Mouse (Mus musculus) midbrain, embryonic 13.5 days (tissue): ENCODE results near the gene Traf6. TPM values are rescaled to one million over a fixed set of nuclear protein-coding genes. Genes with fewer than 3 reads are reported as not detected.

ENCODE experiments used
- ATAC-seq: fragments of 200-750 bp; cut with Nextera tagmentation; 2 replicates; pipeline ENCODE4 v1.8.0; 2017; ENCODE audit warnings: mild to moderate bottlenecking, moderate TSS enrichment, moderate library complexity
- H3K27ac ChIP-seq: fragments of 300-500 bp; sonication (generic); 2 replicates; pipeline ENCODE4 v1.5.1; 2015; ENCODE audit warnings: inconsistent platforms, mild to moderate bottlenecking, moderate library complexity
- H3K27me3 ChIP-seq: fragments of 300-500 bp; sonication (generic); 2 replicates; pipeline ENCODE4 v1.6.1; 2015; ENCODE audit warnings: mild to moderate bottlenecking, inconsistent platforms
- H3K36me3 ChIP-seq: fragments of 300-500 bp; sonication (generic); 2 replicates; pipeline ENCODE4 v1.6.1; 2015; ENCODE audit warnings: mild to moderate bottlenecking, inconsistent platforms
- H3K4me1 ChIP-seq: fragments of 300-500 bp; sonication (generic); replicated peaks from 2 replicates; pipeline ENCODE4 v1.6.1; 2015; ENCODE audit warnings: inconsistent platforms
- H3K4me2 ChIP-seq: fragments of 300-500 bp; sonication (generic); replicated peaks from 2 replicates; pipeline ENCODE4 v1.6.1; 2015; ENCODE audit warnings: moderate library complexity, mild to moderate bottlenecking, inconsistent platforms
- H3K4me3 ChIP-seq: fragments of 300-500 bp; sonication (generic); replicated peaks from 2 replicates; pipeline ENCODE4 v1.5.1; 2015; ENCODE audit warnings: mild to moderate bottlenecking, inconsistent platforms
- H3K9ac ChIP-seq: fragments of 300-500 bp; sonication (generic); replicated peaks from 2 replicates; pipeline ENCODE4 v1.6.1; 2015; ENCODE audit warnings: mild to moderate bottlenecking, inconsistent platforms
- H3K9me3 ChIP-seq: fragments of 300-500 bp; sonication (generic); 2 replicates; pipeline ENCODE4 v1.6.1; 2016; ENCODE audit warnings: mild to moderate bottlenecking, inconsistent platforms
- WGBS: fragments of 180-500 bp; shearing (Covaris S2); methylation state at CpG from one replicate; pipeline ENCODE4 v1.1.7; 2015; 5-methylcytosine and 5-hydroxymethylcytosine counted together
- polyA plus RNA-seq: library from polyadenylated mRNA; unstranded; fragments of >200 nt; fragmentation: Nextera tagmentation; extraction: Ambion mirVana; gene quantifications from 2 replicates; pipeline ENCODE4 v1.2.1, GENCODE M21; 2015

The Traf6 gene
- 10.2 and 10.3 TPM in 2 replicates for polyA plus RNA-seq

DNA sequence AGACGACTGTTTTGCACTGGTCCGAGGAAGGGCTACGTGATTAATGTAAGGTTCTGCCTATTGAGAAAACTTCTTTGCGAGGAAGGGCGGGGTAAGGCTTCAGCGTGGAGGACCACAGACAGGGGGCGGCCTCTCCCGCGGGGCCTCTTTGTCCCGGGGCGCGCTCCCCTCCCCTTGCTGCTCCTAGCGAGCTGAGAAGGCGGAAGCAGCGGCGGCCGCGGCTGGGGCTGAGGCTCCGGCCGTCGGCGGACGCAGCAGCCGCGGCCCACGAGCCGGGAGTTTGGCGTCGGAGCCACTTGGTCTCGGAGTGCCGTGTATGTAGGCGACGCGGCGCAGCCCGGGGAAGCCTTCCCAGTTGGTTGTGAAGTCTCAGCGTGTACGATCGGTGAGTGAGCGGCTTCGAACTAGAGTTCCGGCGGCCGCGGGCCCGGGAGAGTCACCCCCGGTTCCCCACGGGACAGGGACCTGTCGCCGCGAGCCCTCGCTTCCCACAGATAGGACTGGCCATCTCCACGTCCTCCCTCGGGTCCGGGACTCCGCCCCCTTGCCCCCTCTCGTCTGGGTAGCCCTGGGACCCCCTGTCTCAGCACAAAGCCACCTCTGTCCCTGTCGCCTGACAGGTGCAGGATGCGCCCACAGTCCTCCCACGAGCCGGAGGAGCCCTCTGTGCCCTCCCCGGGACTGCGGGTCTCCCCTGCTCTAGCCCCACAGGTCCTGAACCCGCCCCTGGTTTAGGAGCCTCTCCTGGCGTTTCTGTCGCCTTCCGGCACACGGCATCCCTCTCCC is at the start of gene Traf6:
Gene Traf6 (plus strand): TSS at position 194 of the 786 bp plus-strand sequence.
- peak; percentile 94 for ATAC-seq
- Histone ChIP-seq H3K4me2 (peak within 1 kb of the TSS; percentile 80), H3K9me3 (no peaks in the 10 kb centered on the region), H3K27me3 (no peaks in the 10 kb centered on the region), H3K4me3 (peak within 1 kb of the TSS; percentile 98), H3K4me1 (peaks cover 20% of the 10 kb centered on the region), H3K27ac (peak within 1 kb of the TSS; percentile 69), H3K9ac (peak within 1 kb of the TSS; percentile 92), H3K36me3 (0 out of 2 replicates have a peak, but pooled peaks cover 7% of the 10 kb centered on the region)
- WGBS: under 1% methylated on average over 68 of the region's 68 CpGs

DNA sequence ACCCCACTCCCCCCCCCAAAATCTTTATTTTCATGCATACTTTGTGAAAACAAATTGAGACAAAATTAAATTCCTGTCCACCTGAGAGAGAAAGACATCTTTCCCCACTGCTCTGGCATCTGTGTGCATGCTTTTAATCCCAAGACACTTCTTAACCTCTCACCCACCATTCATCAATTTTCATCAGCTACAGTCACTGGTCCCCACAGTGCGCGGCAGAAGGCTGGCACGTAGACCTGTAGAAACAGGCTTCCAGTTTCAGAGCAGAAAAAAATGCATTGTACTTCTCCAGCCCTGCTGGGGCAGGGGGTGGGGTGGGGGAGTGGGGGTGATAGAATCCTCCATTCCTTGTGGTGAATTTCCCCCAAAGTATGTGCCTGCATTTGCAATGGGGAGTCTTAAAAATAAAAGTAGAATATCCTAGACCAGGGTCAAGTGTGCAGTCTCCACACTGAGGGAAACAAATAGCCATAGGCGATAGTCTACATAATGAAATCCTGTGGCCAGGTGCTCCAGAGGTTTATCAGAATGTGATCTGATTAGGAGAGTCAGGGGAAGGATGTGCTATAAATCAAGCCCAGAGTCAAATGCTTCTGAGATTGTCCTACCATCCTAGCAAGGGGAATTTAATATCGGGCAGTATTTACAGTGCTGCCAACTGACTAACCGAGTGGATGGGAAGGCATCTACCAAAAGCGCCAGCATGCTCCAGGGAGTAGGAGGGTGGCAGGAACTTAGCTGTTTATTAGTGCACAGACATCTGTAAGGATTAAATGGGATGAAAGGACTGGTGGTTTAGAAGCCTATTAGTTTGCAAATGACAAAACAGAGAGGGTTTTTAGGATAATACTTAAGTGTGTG is 39.0 kb upstream of the Traf6 start:
- Histone ChIP-seq H3K27me3 (no peaks in the 10 kb centered on the region), H3K9me3 (no peaks in the 10 kb centered on the region), H3K4me2 (no peak overlapping the region), H3K27ac (no peak overlapping the region), H3K36me3 (no peaks in the 10 kb centered on the region), H3K4me3 (no peak overlapping the region), H3K4me1 (peaks cover 7% of the 10 kb centered on the region), H3K9ac (no peak overlapping the region)
- 73% methylated on average over 7 of the region's 7 CpGs for WGBS
- no peak for ATAC-seq

DNA sequence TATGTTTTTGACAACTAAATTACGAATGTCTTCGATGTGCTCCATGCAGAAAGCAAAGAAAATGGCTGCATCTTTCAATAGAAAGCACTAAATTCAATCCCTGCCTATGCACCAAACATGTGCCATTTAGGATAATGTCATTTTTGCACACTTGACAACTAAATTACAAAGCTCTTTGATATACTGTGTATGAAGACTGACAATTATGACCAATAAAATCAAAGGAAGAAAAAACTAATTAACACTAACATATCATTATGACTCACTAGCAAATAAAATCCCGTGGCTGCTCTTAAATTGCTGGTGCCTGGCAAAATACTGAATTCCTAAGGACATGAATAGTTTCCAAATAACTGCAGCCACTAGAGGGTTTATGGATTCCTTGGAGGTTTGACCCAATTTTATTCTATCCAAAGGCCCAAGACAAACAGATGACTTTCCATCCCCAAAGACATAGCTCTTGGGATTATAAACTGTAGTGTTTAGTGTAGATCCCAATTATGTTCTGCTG is 38.3 kb upstream of the Traf6 start:
- ATAC-seq: no peak
- Histone ChIP-seq H3K9ac (no peak overlapping the region), H3K27me3 (no peaks in the 10 kb centered on the region), H3K4me2 (no peak overlapping the region), H3K4me1 (peaks cover 7% of the 10 kb centered on the region), H3K36me3 (no peaks in the 10 kb centered on the region), H3K27ac (no peak overlapping the region), H3K4me3 (no peak overlapping the region), H3K9me3 (no peaks in the 10 kb centered on the region)
- WGBS: 72% methylated on average over 3 of the region's 3 CpGs

DNA sequence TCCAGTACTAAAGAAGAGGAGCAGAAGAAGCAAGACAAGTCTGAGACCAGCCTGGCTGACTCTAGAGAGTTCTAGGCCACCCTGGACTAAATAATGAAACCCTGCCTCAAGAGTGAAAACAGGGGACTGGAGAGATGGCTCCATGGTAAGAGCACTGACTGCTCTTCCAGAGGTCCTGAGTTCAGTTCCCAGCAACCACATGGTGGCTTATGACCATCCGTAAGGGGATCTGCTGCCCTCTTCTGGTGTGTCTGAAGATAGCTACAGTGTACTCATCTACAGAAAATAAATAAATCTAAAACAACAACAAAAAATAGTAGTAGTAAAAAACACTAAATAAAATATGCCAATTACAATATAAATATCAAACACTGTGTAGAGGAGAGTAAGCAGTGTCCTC is 32.4 kb upstream of the Traf6 start:
- ATAC-seq: no peak
- no peaks in the 10 kb centered on the region for H3K9me3 ChIP-seq
- WGBS: 96% methylated on average over 1 of the region's 1 CpGs

DNA sequence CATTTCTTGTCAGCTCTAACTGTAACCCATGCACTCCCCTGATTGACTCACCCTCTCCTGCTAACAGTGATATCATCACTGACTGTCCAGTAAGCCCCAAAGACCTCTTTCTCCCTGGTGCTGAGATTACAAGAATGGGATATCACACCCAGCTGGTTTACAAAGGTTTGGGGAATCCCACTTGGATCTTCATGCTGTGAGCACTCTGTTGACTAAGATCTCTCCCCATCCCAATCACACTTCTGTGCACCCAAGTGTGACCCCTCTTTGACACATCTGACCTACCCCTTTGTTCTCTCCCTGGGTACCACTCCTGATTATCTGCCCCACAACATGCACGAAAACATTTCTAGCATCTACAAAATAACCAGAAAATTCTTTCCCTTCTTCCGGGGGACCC is 29.9 kb upstream of the Traf6 start:
- Histone ChIP-seq H3K4me1 (peaks cover 9% of the 10 kb centered on the region), H3K36me3 (no peaks in the 10 kb centered on the region), H3K9ac (no peak overlapping the region), H3K4me2 (no peak overlapping the region), H3K27me3 (0 out of 2 replicates have a peak, but pooled peaks cover 5% of the 10 kb centered on the region), H3K4me3 (no peak overlapping the region), H3K27ac (no peak overlapping the region), H3K9me3 (no peaks in the 10 kb centered on the region)
- no peak for ATAC-seq
- WGBS: 40% methylated on average over 2 of the region's 2 CpGs

More for the DNA sequence above, 32.4 kb upstream of the Traf6 start:
- Histone ChIP-seq H3K36me3 (no peaks in the 10 kb centered on the region), H3K9ac (no peak overlapping the region), H3K27ac (no peak overlapping the region), H3K27me3 (no peaks in the 10 kb centered on the region), H3K4me2 (no peak overlapping the region), H3K4me1 (no peaks in the 10 kb centered on the region), H3K4me3 (no peak overlapping the region)

DNA sequence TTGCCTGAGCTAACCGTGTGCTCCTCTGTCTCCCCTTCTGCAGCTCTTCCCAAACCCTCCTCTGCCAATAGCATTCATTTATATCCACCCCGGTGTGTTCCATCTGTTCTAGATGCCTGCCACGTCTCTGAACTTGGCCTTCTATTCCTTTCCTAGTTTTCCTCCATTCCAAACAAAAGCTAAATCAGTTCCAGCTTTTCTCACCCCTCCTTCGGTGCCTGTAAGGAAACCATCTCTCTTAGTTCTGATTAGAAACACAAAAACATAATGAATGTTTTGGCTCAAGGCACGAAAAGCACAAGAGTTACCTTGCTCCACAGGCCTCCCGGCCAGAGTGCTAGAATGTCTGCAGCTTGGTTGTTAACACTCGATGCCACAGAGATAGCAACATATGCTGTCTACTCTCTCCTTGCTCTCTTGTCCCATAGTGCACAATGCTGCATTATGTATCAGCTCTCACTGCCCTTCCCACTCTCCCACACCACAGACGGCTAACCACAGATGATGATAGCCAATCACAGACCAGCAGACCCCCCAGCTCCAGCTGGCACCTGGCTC is 29.0 kb upstream of the Traf6 start, which contains the start of the genes Rag1 and B230118H07Rik:
Gene Rag1 (minus strand): TSS at position 388 of the 558 bp plus-strand sequence.
Gene B230118H07Rik (minus strand): TSS at position 419 of the 558 bp plus-strand sequence.
- no peak for ATAC-seq
- H3K36me3 ChIP-seq: no peaks in the 10 kb centered on the region
- no peaks in the 10 kb centered on the region for H3K9me3 ChIP-seq
- no peak within 1 kb of the TSS for H3K4me2 ChIP-seq
- H3K4me1 ChIP-seq: peaks cover 9% of the 10 kb centered on the region
- H3K9ac ChIP-seq: no peak within 1 kb of the TSS
- no peak within 1 kb of the TSS for H3K4me3 ChIP-seq
- peaks cover 9% of the 10 kb centered on the region; the same call in 1 of the 2 replicates for H3K27me3 ChIP-seq
- no peak within 1 kb of the TSS; the same call in 1 of the 2 replicates for H3K27ac ChIP-seq
- WGBS: 45% methylated on average over 8 of the region's 8 CpGs

DNA sequence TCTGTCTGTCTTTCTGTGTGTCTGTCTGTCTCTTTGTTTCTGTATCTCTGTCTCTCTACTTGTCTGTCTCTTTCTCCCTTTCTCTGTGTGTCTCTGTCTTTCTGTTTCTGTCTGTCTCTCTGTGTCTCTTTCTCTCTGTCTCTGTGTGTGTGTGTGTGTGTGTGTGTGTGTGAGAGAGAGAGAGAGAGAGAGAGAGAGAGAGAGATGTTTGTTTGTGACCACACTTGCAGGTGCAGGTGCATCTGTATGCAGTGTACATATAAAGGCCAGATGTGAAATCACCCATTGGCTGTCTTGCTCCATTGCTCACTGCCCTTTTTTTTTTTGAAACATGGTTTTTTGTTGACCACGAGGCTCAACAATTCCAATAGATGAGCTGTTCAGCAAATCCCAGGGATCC is 27.8 kb upstream of the Traf6 start:
- no peak overlapping the region for H3K27ac ChIP-seq
- no peaks in the 10 kb centered on the region for H3K9me3 ChIP-seq
- no peak overlapping the region for H3K4me3 ChIP-seq
- H3K27me3 ChIP-seq: peaks cover 12% of the 10 kb centered on the region; the same call in 1 of the 2 replicates
- H3K9ac ChIP-seq: no peak overlapping the region
- no peak for ATAC-seq
- H3K4me2 ChIP-seq: no peak overlapping the region
- H3K36me3 ChIP-seq: no peaks in the 10 kb centered on the region
- H3K4me1 ChIP-seq: peaks cover 9% of the 10 kb centered on the region
- 58% methylated on average over 1 of the region's 1 CpGs for WGBS

DNA sequence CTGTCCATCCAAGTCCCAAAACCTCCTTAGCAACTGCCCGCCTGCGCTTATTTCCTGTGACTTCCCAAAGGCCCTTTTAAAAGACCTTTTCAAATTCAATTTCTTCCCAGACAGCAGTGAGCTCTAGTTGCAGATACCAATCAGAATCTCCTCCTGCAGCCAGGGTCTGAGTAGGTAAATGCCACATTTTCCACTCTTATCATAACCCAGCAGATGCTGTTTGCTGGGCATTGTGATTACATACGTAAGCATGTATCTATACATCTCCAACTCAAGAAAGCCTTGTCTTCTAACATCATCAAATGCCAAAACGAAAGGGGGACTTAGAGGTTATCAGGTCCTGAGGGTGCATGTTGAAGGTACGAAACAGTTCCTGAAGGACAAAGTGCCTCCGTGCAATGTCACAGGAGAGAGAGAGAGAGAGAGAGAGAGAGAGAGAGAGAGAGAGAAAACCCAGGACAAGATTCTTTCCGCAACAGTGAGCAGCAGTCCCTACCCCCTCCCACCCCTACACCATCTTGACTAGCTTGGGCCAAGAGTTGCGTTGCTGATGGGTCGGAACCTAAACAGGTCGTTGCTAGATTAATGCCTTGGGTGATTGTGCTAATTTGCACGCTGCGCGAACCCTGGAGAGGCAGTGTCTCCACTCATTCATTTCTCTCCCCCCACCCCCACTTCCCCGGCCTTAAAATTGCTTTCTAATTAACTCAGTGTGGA is 25.9 kb upstream of the Traf6 start:
- peaks cover 9% of the 10 kb centered on the region for H3K4me1 ChIP-seq
- peak overlapping the region; percentile 72 for H3K4me2 ChIP-seq
- no peaks in the 10 kb centered on the region for H3K36me3 ChIP-seq
- H3K4me3 ChIP-seq: peak overlapping the region; percentile 37
- H3K9me3 ChIP-seq: no peaks in the 10 kb centered on the region
- ATAC-seq: peak; percentile 82
- peaks cover 12% of the 10 kb centered on the region; the same call in 1 of the 2 replicates for H3K27me3 ChIP-seq
- no peak overlapping the region for H3K27ac ChIP-seq
- WGBS: 27% methylated on average over 14 of the region's 14 CpGs
- H3K9ac ChIP-seq: no peak overlapping the region; the same call in 1 of the 2 replicates

DNA sequence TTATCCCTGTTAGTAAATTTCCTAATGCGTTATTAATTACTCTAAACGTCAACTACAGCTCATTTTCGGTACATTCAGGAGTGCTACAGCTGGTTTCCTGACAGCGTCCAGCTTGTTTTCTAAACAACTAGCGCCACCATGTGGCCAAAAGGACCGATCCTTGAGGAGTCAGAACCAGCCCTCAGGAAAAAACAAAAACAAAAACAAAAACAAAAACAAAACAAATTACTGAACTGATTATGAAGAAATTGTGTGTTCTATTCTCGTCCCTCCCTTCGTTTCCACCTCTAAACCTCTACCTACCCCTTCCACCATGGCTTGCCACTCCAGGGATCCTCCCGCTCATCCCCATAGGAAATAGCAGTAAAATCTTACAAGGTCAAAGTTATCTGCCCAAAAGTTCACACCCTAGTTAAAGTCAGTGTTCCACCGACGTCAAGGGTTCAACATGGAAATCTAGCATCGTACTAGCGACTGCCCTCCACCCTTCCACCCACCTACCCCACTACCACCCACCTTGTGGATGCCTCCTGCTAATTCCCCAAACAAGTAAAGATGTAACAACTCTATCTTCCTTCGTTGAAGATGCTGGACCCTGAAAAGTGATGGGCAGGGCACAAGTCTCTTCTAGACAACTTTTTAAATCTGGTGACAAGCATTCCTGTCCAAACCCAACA is 25.2 kb upstream of the Traf6 start:
- WGBS: 17% methylated on average over 14 of the region's 14 CpGs
- H3K27ac ChIP-seq: no peak overlapping the region
- peaks cover 9% of the 10 kb centered on the region for H3K4me1 ChIP-seq
- peak overlapping the region; percentile 72 for H3K4me2 ChIP-seq
- H3K9ac ChIP-seq: no peak overlapping the region; the same call in 1 of the 2 replicates
- H3K9me3 ChIP-seq: no peaks in the 10 kb centered on the region
- peak overlapping the region; percentile 37 for H3K4me3 ChIP-seq
- peak; percentile 81 for ATAC-seq
- H3K27me3 ChIP-seq: peaks cover 12% of the 10 kb centered on the region; the same call in 1 of the 2 replicates
- H3K36me3 ChIP-seq: no peaks in the 10 kb centered on the region

DNA sequence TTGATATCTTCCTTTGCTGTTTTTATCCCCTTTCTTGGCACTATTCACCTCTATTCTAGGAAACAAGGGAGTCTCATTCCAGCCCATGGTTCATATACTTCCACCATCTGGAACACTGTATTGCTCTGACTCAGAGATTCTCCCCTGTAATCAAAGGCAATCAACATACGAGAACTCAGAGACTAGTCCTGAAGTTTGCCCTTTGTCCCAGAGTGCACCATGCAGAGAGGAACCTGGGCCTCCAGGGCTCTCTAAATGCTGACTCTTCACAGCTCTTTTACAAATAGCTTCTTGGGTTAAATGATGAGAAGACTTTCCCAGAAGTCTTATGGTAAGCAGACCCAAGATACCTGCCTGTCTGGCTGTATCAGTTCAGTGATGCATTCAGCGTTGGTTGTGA is 17.7 kb upstream of the Traf6 start:
- Histone ChIP-seq H3K9me3 (no peaks in the 10 kb centered on the region), H3K27ac (no peak overlapping the region), H3K4me3 (no peak overlapping the region), H3K36me3 (no peaks in the 10 kb centered on the region), H3K27me3 (no peaks in the 10 kb centered on the region), H3K4me2 (no peak overlapping the region), H3K4me1 (no peaks in the 10 kb centered on the region; the same call in 1 of the 2 replicates), H3K9ac (no peak overlapping the region)
- no peak for ATAC-seq
- WGBS: 81% methylated on average over 2 of the region's 2 CpGs
